Mouse (Mus musculus): ENCODE data around the gene Med12l.

DNA sequence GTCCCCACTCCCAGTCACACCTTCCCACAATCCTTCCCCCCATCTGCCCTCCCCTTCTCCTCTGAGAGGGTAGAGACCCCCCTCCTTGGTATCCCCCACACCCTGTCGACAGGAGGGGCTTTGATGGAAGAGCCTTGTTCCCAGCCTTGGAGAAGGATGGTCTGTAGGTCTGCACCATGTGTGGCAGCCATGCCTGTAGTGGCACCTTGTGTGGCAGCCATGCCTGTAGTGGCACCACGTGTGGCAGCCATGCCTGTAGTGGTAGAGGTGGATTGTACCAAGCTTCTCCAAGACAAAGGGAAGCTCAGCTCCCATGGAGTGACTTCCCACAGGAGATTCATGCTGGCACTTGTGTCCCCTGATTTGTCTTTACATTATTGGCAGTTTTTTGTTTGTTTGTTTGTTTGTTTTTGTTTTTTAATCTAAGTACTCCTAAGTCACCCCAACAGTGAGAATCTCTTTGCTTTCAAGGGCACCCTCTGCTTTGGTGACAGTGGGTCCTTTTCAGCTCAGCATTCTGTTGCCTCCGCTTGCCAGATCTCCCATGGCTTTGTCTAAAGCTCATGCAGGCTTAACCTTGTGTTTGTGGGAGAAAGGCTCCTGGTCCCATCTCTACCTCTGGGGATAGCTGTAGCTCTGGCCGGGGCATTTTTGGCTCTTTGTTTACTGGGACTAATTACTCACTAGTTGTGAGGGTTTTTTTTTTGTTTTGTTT, 10.2 kb downstream of the Med12l start:
- TF ChIP-seq EP300 (IDR thresholded peaks at IDR 0.05; ENCODE audit: insufficient read depth, low read depth, low read length), result no peak
- TF ChIP-seq POLR2A (IDR thresholded peaks at IDR 0.05; ENCODE audit: insufficient read depth, low read length), result no peak
